Mouse (Mus musculus): ENCODE measurements around the gene Numb. TPM values are rescaled to one million over a fixed set of nuclear protein-coding genes. Genes with fewer than 3 reads are reported as not detected.

Gene Numb
- polyA plus RNA-seq, 1 experiment from 2014 or later = 34.1 TPM

DNA sequence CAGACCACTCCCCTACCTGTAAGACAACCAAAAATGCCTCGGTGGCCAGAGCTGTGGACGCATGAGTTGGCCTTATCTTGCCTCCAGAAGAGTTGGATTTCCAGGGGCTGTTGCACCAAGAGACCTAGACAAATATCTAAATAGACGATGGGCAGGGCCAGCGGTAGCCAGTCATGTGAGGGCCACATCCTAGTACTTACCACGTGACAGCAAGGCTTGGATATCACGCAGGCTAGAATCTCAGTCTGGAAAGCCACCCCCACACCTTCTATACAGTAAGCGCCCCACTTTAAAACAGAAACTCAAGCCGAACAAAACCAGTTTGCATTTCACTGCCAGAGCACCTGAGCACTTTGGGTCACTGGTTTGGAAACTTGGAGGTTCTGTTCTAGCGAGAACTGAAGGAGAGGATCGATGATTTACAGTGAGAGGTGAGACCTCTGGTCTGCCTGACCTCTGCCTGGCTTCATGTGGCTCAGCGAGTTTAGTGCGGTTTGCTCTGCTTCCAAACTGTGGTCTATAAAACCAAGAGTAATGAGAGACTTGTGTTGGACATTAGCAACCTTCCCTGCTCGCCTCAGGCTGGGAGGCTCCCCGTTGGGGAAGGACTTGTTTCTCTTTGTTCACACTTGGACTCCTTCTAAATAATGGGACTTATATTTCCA lies 153.4 kb downstream of the Numb start:
- ATAC-seq (ENCODE audit: insufficient read depth, low FRiP score, low read depth) = no peak

DNA sequence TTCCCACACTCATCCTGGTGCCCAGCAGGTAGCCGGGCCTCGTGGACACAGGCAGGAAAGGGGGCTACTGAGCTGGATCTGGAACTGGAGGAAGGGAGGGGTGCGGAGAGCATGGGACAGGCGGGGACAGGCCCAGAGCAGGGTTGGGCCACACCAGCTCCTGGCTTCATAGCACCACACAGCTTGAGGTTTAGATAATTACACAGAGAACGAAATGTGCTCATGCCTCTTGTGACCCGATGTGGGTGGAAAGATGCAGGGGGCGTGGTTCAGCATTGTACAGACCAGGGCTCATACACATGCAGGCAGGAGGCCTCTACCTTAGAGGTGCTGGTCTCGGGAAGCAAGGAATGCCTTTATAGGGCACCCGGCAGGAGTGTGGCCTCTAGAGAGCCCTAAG lies 153.9 kb downstream of the Numb start:
- Histone ChIP-seq H3K27ac (no peak overlapping the region), H3K9ac (no peak overlapping the region), H3K4me2 (no peak overlapping the region), H3K4me3 (replicated peaks) (no peak overlapping the region), H3K4me1 (peaks cover 44% of the 10 kb centered on the region), H3K27me3 (replicated peaks) (no peaks in the 10 kb centered on the region), H3K36me3 (no peaks in the 10 kb centered on the region), H3K9me3 (no peaks in the 10 kb centered on the region)
- WGBS = 67% methylated on average over 9 of the region's 9 CpGs
- 0 out of 2 replicates have a peak, but pooled peaks have one; percentile 12 for ATAC-seq (ENCODE audit: insufficient read depth, low FRiP score, low read depth)

More for the DNA sequence above, 153.4 kb downstream of the Numb start:
- H3K27me3 ChIP-seq (replicated peaks) = no peaks in the 10 kb centered on the region
- no peak overlapping the region for H3K4me3 ChIP-seq (replicated peaks)
- WGBS = 56% methylated on average over 14 of the region's 14 CpGs
- H3K4me1 ChIP-seq = peaks cover 39% of the 10 kb centered on the region
- H3K9ac ChIP-seq = no peak overlapping the region
- H3K36me3 ChIP-seq = no peaks in the 10 kb centered on the region
- no peaks in the 10 kb centered on the region for H3K9me3 ChIP-seq
- no peak overlapping the region for H3K4me2 ChIP-seq
- H3K27ac ChIP-seq = 0 out of 2 replicates have a peak overlapping the region, but pooled peaks have one; percentile 17

DNA sequence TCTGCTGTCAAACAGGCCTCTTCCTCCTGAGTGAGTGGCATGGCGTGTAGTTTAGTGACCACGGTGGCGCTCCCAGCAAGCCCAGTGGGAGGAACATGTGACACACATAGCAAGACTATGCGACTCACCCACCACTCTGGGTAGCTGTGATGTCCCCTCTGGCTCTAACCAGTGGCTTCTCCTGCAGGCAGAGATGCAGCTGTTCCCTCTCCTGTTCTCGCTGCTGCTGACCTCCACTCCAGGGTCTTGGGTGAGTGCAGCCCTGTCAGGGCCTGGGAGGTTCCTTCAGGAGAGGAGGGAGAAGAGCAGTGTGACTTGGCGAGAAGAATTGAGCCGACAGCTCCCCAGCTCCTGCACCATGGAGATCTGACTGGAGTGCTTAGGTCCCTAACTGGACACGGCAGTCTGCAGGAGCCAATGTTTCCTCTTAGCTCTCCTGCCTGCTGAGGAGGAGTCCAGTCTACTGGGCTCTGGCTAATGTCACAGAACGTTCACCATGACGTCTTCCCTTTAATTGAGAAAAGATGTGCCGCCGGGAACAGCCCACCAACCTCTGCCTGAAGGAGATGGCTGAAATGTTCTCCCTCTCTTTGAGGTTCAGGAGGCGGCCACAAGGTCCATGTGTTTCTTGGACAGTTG lies 155.7 kb downstream of the Numb start:
- H3K4me1 ChIP-seq = peaks cover 48% of the 10 kb centered on the region
- H3K27ac ChIP-seq = no peak overlapping the region
- H3K36me3 ChIP-seq = no peaks in the 10 kb centered on the region
- H3K9ac ChIP-seq = no peak overlapping the region
- no peaks in the 10 kb centered on the region for H3K9me3 ChIP-seq
- H3K27me3 ChIP-seq (replicated peaks) = no peaks in the 10 kb centered on the region
- no peak overlapping the region for H3K4me2 ChIP-seq
- 69% methylated on average over 13 of the region's 13 CpGs for WGBS
- H3K4me3 ChIP-seq (replicated peaks) = no peak overlapping the region
- ATAC-seq (ENCODE audit: insufficient read depth, low FRiP score, low read depth) = no peak

- H3K27ac ChIP-seq = peak overlapping the region; percentile 71; the same call in 1 of the 2 replicates
- 62% methylated on average over 10 of the region's 10 CpGs for WGBS
- ATAC-seq (ENCODE audit: insufficient read depth, low FRiP score, low read depth) = no peak
- no peaks in the 10 kb centered on the region for H3K36me3 ChIP-seq
- H3K4me2 ChIP-seq = peak overlapping the region; percentile 84
- no peak overlapping the region for H3K9ac ChIP-seq
- peaks cover 34% of the 10 kb centered on the region for H3K4me1 ChIP-seq
- peak overlapping the region; percentile 40; the same call in 1 of the 2 replicates for H3K4me3 ChIP-seq (replicated peaks)
- H3K9me3 ChIP-seq = no peaks in the 10 kb centered on the region
- no peaks in the 10 kb centered on the region for H3K27me3 ChIP-seq (replicated peaks)
Observed at GRCm38 (mm10) chr12:83764519-83764918, 157.2 kb downstream of the Numb start.

DNA sequence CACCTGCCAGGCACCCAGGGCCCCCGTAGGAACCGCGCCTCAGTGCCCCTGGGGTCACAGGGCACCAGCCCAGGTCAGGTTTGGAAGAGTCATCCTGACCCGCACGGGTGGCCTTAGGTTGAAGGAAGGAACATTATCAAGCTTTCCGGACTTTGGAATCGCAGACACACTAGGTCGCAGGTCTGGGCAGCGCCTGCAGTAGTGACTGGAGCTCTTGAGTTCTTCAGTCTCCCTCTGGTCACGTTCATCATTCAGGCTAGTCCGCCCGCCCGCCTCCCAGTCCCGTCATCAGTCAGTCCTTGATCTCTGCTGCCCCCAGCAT lies 157.7 kb downstream of the Numb start:
- Histone ChIP-seq H3K36me3 (no peaks in the 10 kb centered on the region), H3K4me1 (peaks cover 29% of the 10 kb centered on the region), H3K27me3 (replicated peaks) (no peaks in the 10 kb centered on the region), H3K9ac (no peak overlapping the region), H3K27ac (peak overlapping the region; percentile 71), H3K4me2 (peak overlapping the region; percentile 84), H3K4me3 (replicated peaks) (peak overlapping the region; percentile 40), H3K9me3 (no peaks in the 10 kb centered on the region)
- peak; percentile 38; the same call in 1 of the 2 replicates for ATAC-seq (ENCODE audit: insufficient read depth, low FRiP score, low read depth)
- 5% methylated on average over 14 of the region's 14 CpGs for WGBS

DNA sequence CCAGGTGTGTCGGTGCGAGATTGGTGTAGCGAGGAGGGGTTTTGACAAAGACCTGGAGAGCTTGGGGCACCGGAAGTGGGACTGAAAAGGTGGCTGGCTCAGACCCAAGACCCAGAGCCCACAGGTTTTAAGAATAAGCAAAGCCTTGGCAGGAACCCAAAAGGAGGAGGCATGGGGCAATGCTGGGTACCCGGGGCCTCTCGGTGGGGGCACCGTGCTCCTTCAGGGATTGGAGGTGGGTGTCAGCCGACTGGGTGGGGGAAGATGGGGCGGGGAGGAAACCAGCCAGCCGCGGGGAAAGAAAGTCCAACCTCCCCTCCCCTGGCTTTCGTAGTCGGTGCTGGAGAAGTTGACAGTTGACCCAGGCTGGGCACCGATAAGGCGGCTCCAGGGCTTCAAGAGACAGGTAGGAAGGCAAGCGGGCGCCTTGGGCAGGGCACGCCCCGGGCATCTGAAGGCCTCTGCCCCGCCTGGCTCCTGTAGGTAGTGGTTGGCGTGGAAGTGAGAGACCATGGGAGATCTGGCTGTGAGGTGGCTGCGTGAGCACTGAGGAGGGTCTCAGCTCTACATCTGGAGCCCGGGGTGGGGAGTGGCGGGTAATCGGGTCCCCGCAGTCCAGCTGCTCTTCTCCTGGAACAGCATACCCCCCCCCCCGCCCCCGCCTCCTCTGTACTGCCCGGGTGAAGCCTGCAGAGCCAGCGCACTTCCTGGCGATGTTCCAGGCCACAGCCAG lies 158.3 kb downstream of the Numb start, which contains the start of gene Papln:
Papln (plus strand) TSS at position 324 of the 733 bp plus-strand sequence.
- peak within 1 kb of the TSS; percentile 71 for H3K27ac ChIP-seq
- peak within 1 kb of the TSS; percentile 84 for H3K4me2 ChIP-seq
- peak within 1 kb of the TSS; percentile 40 for H3K4me3 ChIP-seq (replicated peaks)
- peak; percentile 33; the same call in 1 of the 2 replicates for ATAC-seq (ENCODE audit: insufficient read depth, low FRiP score, low read depth)
- H3K9ac ChIP-seq = 0 out of 2 replicates have a peak within 1 kb of the TSS, but pooled peaks have one; percentile 16
- WGBS = 7% methylated on average over 31 of the region's 31 CpGs
- peaks cover 23% of the 10 kb centered on the region for H3K4me1 ChIP-seq
- H3K27me3 ChIP-seq (replicated peaks) = no peaks in the 10 kb centered on the region
- no peaks in the 10 kb centered on the region for H3K36me3 ChIP-seq
- H3K9me3 ChIP-seq = no peaks in the 10 kb centered on the region

DNA sequence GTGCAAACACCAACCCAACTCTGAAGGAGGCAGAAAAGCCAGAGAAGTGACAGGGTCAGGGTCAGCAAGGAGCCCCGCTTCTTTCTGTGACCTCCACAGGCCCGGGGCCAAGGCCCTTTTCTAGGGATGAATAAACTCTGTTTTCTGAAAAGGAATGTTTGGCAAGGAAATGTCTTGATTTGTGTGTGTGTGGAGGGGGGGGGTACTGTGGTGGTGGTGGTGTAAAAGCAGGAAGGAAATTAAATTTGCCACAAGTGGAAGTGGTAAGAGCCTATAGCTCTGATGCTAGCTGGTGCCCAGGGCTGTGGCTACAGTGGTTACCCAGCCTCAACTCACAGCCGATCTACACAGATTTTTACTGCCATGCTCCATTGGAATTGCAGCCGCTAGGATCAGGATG lies 159.0 kb downstream of the Numb start:
- Histone ChIP-seq H3K27ac (peak overlapping the region; percentile 12; the same call in 1 of the 2 replicates), H3K4me3 (replicated peaks) (no peak overlapping the region), H3K4me1 (peaks cover 22% of the 10 kb centered on the region), H3K9me3 (no peaks in the 10 kb centered on the region), H3K36me3 (no peaks in the 10 kb centered on the region), H3K9ac (no peak overlapping the region), H3K4me2 (no peak overlapping the region), H3K27me3 (replicated peaks) (no peaks in the 10 kb centered on the region)
- 40% methylated on average over 4 of the region's 4 CpGs for WGBS
- no peak for ATAC-seq (ENCODE audit: insufficient read depth, low FRiP score, low read depth)

- WGBS = 84% methylated on average over 2 of the region's 2 CpGs
- H3K36me3 ChIP-seq = no peaks in the 10 kb centered on the region
Observed at GRCm38 (mm10) chr12:83760201-83760600, 161.5 kb downstream of the Numb start.

DNA sequence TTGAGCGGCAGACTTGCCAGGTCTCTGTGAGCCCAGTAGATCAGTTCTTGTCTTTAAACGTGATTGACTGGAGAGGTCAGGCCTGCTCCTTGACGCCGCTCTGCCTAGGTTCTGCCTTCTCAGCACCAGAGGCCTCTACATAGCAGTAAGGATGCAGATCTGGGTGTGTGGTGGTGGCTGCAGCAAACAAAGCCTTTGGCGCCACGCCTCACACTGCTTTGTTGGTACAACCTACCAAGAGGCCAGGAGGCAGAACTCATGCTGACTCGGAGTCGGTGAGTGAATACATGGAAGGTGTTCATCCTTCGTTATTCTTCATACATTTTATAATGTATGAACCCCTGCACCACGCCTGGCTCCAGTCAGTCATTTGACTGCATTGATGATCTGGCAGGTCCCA lies 163.0 kb downstream of the Numb start:
- ATAC-seq (ENCODE audit: insufficient read depth, low FRiP score, low read depth) = no peak

More at GRCm38 (mm10) chr12:83760201-83760600, 161.5 kb downstream of the Numb start:
- ATAC-seq (ENCODE audit: insufficient read depth, low FRiP score, low read depth) = no peak
- H3K27me3 ChIP-seq (replicated peaks) = no peaks in the 10 kb centered on the region
- no peaks in the 10 kb centered on the region for H3K9me3 ChIP-seq
- peaks cover 22% of the 10 kb centered on the region for H3K4me1 ChIP-seq
- H3K9ac ChIP-seq = no peak overlapping the region
- no peak overlapping the region for H3K27ac ChIP-seq
- H3K4me3 ChIP-seq (replicated peaks) = no peak overlapping the region
- no peak overlapping the region for H3K4me2 ChIP-seq

GRCm38 (mm10) chr12:83752495-83752894 lies 169.2 kb downstream of the Numb start:
- no peaks in the 10 kb centered on the region for H3K36me3 ChIP-seq
- H3K27me3 ChIP-seq (replicated peaks) = no peaks in the 10 kb centered on the region
- WGBS = 13% methylated on average over 2 of the region's 2 CpGs
- peak; percentile 31; the same call in 1 of the 2 replicates for ATAC-seq (ENCODE audit: insufficient read depth, low FRiP score, low read depth)
- no peak overlapping the region for H3K27ac ChIP-seq
- H3K9ac ChIP-seq = no peak overlapping the region
- H3K9me3 ChIP-seq = no peaks in the 10 kb centered on the region
- H3K4me2 ChIP-seq = no peak overlapping the region
- H3K4me1 ChIP-seq = no peaks in the 10 kb centered on the region
- H3K4me3 ChIP-seq (replicated peaks) = no peak overlapping the region

More for the DNA sequence above, 163.0 kb downstream of the Numb start:
- Histone ChIP-seq H3K27me3 (replicated peaks) (no peaks in the 10 kb centered on the region), H3K27ac (no peak overlapping the region), H3K4me1 (peaks cover 13% of the 10 kb centered on the region), H3K36me3 (no peaks in the 10 kb centered on the region), H3K9ac (no peak overlapping the region), H3K4me2 (no peak overlapping the region), H3K4me3 (replicated peaks) (no peak overlapping the region), H3K9me3 (no peaks in the 10 kb centered on the region)
- WGBS = 72% methylated on average over 10 of the region's 10 CpGs

- 58% methylated on average over 1 of the region's 1 CpGs for WGBS
- H3K27me3 ChIP-seq (replicated peaks) = no peaks in the 10 kb centered on the region
- H3K9ac ChIP-seq = no peak overlapping the region
- H3K4me3 ChIP-seq (replicated peaks) = no peak overlapping the region
- H3K4me1 ChIP-seq = peaks cover 5% of the 10 kb centered on the region; the same call in 1 of the 2 replicates
- no peaks in the 10 kb centered on the region for H3K9me3 ChIP-seq
- ATAC-seq (ENCODE audit: insufficient read depth, low FRiP score, low read depth) = no peak
- no peaks in the 10 kb centered on the region for H3K36me3 ChIP-seq
- H3K4me2 ChIP-seq = no peak overlapping the region
- H3K27ac ChIP-seq = no peak overlapping the region
Observed at GRCm38 (mm10) chr12:83749186-83749585, 172.5 kb downstream of the Numb start.
